Mouse (Mus musculus) adrenal gland, adult 8-10 months (tissue): ENCODE results near the gene Itga11. TPM values are rescaled to one million over a fixed set of nuclear protein-coding genes. Genes with fewer than 3 reads are reported as not detected.
"Not testable (repeated sequence)": the region's sequence is repeated elsewhere in the genome, so short reads cannot be mapped to it uniquely, and the experiment has no call there.

Experiments used
- DNase-seq: peaks from one replicate; pipeline ENCODE4 v3.0.0; 2022
- total RNA-seq, 4 experiments: library from RNA; stranded (reverse); gene quantifications; 2 replicates each; pipeline ENCODE4 v1.2.4; 2022

Itga11 gene
- total RNA-seq, 4 experiments from 2014 or later = 2.1 to 3.3 (median 2.3) TPM

DNA sequence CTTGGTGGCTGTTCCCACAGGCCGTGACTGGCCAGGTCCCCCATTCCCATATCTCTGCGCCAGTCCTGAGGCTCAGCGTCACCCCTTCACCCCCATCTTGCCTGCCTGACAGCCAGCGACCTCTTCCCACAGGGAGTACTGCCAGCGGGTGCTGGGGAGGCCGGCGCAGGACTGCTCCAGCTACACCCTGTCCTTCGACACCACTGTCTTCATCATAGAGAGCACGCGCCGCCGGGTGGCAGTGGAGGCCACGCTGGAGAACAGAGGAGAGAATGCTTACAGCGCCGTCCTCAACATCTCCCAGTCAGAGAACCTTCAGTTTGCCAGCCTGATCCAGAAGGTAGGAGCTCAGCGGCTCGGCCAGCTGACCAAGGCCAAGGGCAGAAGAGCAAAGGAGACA lies 89.8 kb downstream of the Itga11 start:
- no peak for DNase-seq

GRCm38 (mm10) chr9:62768361-62768760 lies 90.7 kb downstream of the Itga11 start:
- DNase-seq = no peak

GRCm38 (mm10) chr9:62772746-62773145 lies 95.1 kb downstream of the Itga11 start:
- DNase-seq = peak; percentile 47

DNA sequence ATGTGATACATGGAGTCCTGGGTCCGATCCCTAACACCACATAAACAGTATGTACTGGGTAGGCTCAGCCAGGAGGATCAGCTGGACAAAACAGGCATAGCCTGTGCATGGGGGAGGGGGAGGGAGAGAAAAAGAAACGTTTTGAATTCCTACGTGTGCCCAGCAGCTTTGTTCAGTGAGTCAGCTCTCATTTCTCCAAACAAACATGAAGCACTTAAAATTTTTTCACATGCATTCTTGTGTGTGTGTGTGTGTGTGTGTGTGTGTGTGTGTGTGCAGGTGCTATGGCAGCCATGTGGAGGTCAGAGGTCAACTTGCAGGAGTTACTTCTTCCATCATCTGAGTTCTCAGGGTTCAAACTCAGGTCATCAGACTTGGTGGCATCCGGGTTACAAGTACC lies 97.8 kb downstream of the Itga11 start:
- no peak for DNase-seq

GRCm38 (mm10) chr9:62777461-62777860 lies 99.8 kb downstream of the Itga11 start:
- DNase-seq = no peak

DNA sequence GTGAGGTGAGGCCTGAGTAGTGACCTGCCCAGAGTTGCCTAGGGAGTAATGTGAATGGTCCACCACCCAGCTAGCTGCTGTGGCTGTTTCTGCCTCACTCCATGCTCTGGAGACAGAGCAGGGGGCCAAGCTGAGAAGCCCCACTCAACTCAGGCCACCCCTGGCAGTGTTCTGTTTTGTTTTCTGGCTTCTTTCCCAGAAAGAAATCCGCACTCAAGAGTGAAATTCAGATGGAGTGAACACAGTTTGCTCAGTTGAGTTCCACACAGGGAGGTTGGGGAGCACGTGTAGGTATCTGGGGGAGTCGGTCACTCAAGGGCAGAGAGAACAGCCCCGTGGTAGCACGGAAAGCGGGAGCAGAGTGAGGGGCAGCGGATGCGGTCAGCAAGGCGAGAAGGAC lies 101.1 kb downstream of the Itga11 start:
- DNase-seq = no peak

GRCm38 (mm10) chr9:62781965-62782364 lies 104.3 kb downstream of the Itga11 start:
- DNase-seq = no peak

DNA sequence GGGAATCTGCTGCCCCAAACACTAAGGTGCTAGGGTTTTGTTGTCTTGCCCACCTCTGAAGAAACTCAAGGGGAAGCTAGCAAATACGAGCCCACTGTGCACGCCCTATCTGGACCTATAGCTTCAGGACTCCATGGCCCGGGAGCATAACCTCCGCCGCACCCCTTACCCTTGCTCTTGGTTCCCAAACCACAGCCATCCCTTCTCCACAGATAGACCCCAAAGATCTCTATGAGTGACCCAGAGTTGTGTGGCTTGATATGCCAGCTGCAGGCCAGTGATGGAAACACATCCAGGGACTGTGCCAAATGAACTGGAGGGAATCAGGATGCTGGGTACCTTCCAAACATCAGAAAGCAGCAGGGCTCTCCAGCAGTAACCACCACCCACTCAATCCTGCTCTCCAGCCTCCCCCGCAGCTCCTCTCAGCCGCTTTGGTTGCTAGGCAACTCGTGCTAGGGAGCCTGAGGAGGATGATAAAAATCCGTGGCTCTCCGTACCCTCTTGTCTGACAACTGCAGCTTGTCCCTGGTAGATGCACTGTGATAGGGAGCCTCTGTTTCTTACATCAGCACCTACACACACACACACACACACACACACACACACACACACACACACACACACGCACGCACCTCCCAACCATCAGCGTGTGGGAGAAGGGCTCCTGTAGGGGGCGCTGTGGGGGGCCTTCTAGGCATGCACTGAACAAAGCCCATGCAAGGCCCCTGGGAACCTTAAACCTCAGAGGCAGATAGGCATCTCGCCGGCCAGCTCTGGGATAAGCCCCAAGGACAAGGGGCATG lies 105.6 kb downstream of the Itga11 start:
- peak; percentile 44 for DNase-seq

- no peak for DNase-seq
Observed at GRCm38 (mm10) chr9:62784233-62784632, 106.6 kb downstream of the Itga11 start.

DNA sequence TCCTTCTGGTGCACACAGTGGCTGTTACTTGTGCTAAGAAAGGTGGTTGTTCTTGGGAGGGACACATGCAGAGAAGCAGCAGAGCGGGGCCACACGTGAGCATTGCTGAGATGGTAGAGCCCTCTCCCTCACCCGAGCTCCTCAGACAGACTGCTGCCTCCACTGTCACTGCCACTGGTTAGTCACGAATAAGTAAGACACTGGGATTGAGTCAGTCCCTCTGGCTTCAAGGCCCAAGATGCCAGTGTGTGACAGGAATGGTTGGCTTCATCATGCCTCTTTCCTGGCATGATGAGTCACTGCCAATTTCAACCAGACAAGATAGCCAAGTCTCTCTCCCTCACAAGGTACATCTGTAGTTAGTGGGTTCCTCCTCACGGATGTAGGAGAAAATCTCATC lies 109.1 kb downstream of the Itga11 start:
- peak; percentile 49 for DNase-seq

GRCm38 (mm10) chr9:62789856-62790255 lies 112.2 kb downstream of the Itga11 start:
- no peak for DNase-seq

- not testable (repeated sequence) for DNase-seq
Observed at GRCm38 (mm10) chr9:62799218-62799617, 121.6 kb downstream of the Itga11 start.

DNA sequence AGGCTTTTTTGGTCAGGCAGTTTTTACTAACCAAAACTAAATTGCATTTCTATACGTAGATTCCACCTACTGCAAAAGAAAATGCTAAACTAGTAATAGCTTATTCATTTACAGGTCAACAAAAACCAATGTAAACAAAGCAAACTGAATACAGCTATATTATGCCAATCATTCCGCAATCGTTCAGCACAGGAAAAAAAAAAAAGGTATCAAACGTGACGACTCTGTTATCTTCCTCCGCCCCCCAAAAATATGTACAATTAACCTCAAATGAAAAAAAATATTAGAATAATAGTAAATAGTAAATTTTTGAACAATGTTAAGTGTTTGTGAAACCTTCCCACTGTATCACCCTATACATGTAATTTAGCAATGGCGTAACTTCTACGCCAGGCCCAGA lies 132.5 kb downstream of the Itga11 start:
- no peak for DNase-seq

DNA sequence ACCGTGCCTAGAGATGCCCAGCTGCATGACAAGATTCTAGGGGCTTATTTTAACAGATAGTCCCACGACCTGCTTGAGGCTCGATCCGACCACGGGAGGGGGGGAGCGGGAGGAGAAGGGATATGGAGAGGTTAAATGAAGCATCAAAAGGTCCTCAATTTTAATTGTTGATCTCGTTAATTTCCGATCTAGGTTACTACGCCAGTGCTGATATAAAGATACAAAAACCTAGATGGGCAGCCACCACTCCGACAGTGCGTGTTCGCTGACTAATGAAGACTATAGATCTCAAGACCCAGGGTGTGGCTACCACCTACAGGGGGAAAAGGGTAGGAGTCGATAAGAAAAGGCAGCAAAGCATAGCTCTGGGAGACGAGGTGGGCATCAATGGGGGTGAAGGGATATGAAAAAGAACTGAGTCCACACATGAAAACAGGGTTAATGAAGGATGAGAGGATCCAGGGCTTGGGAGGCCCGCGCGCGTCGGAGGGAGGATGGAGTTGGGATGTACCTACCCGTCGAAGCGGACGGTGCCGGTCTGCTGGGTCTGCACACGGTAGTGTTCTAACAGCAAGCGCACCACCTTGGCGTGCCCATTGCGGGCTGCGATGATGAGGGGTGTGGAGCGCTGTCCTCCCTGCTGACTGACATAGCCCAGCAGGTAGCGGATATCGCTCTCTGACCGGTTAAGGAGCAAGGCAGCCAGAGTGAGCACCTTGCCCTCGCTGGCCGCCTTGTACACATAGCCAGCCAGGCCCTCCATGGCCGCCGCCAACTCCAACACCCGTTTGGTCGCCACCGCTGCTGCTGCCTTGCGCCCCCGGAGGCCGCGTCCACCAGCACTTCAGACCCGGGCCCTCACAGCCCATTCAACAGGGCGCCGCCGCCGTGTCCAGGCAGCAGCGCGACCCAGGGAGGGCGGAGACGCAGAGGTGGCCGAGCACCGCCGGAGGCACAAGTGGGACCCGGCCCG lies 133.2 kb downstream of the Itga11 start:
- no peak for DNase-seq

DNA sequence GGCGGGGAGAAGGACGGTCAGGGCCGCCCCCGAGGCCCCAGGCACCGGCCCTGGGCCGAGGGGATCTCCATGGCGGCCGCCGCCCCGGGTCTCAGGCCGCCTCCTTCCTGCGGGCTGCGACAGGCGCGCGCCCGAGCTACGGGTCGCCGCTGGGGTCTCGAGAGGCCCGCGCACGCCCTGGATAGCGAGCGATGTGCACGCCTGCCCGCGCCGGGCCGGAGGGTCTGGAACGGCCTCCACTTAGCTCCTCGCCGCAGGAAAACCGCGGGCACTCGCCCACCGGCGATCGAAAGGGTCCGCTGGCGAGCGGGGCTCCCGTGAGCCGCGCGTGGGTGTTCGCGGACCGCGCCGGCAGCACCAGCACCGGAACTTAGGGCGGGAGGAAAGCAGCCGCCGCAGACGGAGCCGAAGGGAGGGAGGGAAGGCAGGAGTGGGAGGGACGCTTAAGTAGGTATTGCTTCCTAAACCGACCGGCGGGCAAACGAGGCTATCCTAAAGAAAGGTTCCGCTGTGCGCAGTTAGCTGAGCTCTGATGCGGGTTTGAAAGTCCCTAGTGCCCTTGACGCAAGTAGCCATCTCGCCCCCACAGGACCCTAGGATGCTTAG lies 134.0 kb downstream of the Itga11 start, which contains the start of gene Fem1b:
Gene Fem1b (minus strand): TSS at position 419 of the 606 bp plus-strand sequence.
- peak; percentile 81 for DNase-seq

DNA sequence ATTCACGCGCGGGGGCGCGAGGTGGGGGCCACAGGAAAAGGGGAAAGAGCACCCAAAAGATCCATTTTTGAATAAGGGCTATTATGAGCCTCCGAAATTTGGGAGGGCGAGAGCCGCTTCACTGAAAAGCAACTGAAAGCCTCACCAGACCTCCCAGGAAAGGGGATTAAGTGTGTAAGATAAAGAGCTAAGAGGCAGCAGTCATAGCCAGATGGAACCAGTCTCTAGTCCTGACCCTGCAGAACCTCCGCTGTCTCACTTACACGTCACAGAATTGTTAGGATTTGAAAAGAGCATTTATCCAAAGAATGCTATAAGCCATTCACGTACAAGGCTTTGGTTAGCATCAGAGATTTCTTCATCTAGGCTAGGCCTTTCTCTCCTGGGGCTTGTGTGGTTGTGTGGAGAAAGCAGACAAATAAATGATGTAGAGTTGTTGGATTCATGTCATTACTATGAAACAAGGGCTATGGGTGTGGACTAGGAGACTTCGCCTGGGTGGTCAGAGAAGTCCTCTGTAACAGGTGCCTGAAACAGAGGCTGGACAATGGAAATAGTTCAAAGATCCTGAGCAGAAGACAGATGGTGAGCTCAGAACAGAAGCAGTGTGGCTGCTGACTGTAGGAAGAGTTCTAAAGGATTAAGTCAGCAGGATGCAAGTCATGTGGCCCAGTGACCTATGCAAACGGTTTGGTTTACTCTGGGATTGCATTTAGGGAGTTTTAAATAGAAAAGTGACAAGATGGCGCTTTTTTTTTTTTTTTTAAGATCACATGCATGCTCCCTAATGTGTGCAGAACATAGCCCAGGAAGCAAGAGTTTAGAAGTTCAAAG lies 134.8 kb downstream of the Itga11 start:
- DNase-seq = no peak

- DNase-seq = no peak
Observed at GRCm38 (mm10) chr9:62814751-62815150, 137.1 kb downstream of the Itga11 start.

DNA sequence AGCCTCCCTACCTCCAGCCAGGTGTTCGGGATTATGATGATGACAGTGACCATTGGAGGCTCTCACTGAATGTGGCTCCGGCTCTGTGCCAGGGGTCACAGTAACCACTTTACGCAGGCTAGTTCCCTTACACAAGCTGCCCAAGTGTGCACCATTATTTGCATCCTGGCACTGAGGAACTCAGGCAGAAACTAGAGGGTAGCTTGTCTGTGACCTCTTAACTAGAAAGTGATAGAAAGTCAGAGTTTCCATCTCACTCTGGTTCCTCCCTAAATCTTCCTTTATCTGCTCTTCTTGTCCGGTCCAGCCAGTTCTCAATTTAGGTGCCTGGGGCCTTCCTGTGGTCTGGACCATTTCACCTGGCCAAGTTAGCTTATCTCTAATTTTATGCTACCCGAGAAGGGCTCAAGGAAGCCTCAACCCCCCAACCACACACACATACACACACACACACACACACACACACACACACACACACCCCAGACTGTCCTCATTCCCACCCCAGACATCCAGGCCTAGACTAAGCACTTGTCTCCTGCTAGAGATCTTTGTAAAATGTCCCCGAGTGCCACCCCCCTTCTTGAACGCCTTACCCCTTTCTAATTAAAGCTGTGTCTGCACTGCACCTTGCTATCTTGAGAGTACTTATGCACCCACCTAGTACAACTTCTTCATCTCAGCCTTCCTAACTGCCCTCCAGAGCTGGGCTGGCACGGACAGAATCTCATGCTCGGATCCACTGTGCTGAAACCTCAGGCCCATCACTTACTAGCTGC lies 138.9 kb downstream of the Itga11 start:
- no peak for DNase-seq

GRCm38 (mm10) chr9:62817099-62817571 lies 139.5 kb downstream of the Itga11 start:
- no peak for DNase-seq

DNA sequence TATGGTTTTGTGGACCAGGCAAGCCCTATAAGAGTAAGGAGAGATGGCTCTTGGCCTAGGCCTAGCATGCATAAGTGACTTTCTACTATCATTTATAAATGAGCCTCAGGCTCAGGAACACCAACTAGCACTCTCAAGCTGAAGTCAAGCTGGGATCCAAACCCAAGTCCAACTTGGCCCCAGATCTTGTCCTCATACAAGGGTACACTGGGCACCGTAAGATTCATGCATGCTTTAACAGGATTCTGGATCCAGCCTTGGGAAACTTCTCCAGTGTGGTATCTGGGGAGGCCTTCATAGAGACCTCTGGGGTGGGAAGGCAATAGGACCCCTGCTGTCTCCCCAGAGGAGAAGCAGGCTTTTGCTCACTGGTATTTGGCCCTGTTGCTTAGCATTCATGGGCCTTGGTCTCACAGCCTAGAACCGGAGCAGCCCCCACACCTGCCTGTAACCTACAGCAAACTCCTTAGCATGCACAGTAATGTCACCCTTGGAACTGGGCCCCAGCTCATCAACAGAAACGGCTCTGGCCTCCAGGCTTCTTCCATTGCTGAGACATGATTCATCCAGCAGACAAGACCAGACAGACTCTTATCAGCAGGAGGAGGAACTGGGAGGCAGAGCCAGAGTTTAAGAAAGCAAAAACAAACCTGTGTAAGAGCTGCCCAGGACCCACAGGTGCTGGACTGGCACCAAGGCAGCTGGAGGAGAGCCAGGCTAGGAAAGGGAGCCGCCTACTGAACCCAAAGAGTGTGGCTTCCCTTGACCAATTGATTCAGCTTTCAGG lies 140.4 kb downstream of the Itga11 start:
- no peak for DNase-seq
